Mouse (Mus musculus) heart, postnatal 0 days (tissue): Measurements from ENCODE around the gene Srpx.

Experiments
- CTCF ChIP-seq: IDR thresholded peaks from 2 replicates; pipeline ENCODE4 v1.5.1; 2016; ENCODE audit warnings: antibody characterized with exemption, control low read depth, low read depth
- EP300 ChIP-seq: IDR thresholded peaks from 2 replicates; pipeline ENCODE4 v1.6.1; 2016; ENCODE audit warnings: antibody characterized with exemption, low read depth

- TF ChIP-seq EP300 (no peak), CTCF (no peak)
These were observed at the start of gene Srpx for GRCm38 (mm10) chrX:10117065-10117719.
